Mouse (Mus musculus) liver, postnatal 0 days (tissue): Measurements from ENCODE around the gene Fzd7.

Experiments used
- CTCF ChIP-seq: sonication (generic); IDR thresholded peaks from 2 replicates; pipeline ENCODE4 v1.5.1; 2016; ENCODE audit warnings: antibody characterized with exemption, low read depth
- EP300 ChIP-seq: IDR thresholded peaks from 2 replicates; pipeline ENCODE4 v1.6.1; 2016; ENCODE audit warnings: antibody characterized with exemption, low read depth, mild to moderate bottlenecking

- TF ChIP-seq CTCF (no peak), EP300 (no peak)
These were observed 44.3 kb upstream of the Fzd7 start for GRCm38 (mm10) chr1:59437927-59438326.
